Mouse (Mus musculus) liver, adult 2 months (tissue): ENCODE data around the gene Zbtb48.

Source experiments
- CTCF ChIP-seq: fragments of 200-500 bp; IDR thresholded peaks from 2 replicates; pipeline ENCODE4 v1.5.1; 2011; ENCODE audit warnings: low read depth, low read length, control low read depth
- POLR2A ChIP-seq: fragments of 200-500 bp; IDR thresholded peaks from 2 replicates; pipeline ENCODE4 v1.6.1; 2011; ENCODE audit warnings: low read length, control low read depth; ENCODE audit not compliant: insufficient read depth; ENCODE audit errors: extremely low read depth

- no peak for TF ChIP-seq POLR2A
- TF ChIP-seq CTCF = peak; percentile 12; the same call in 1 of the 2 replicates
Observed at GRCm38 (mm10) chr4:152006137-152006536, 21.3 kb downstream of the Zbtb48 start.
